Mouse (Mus musculus): Measurements from ENCODE around the gene Ccnl1.

The Ccnl1 gene

GRCm38 (mm10) chr3:65925058-65925740, 32.9 kb downstream of the Ccnl1 start:
- DNase-seq: no peak

- no peak for DNase-seq
Measured at GRCm38 (mm10) chr3:65922420-65922819, 35.6 kb downstream of the Ccnl1 start.

GRCm38 (mm10) chr3:65921671-65922070, 36.4 kb downstream of the Ccnl1 start:
- DNase-seq: no peak

GRCm38 (mm10) chr3:65919016-65919415, 39.0 kb downstream of the Ccnl1 start:
- DNase-seq: no peak

- no peak for DNase-seq
Measured at GRCm38 (mm10) chr3:65912928-65913327, 45.1 kb downstream of the Ccnl1 start.

- no peak for DNase-seq
Measured at GRCm38 (mm10) chr3:65912217-65912616, 45.8 kb downstream of the Ccnl1 start.

- DNase-seq: no peak
Measured at GRCm38 (mm10) chr3:65911265-65911664, 46.8 kb downstream of the Ccnl1 start.

- DNase-seq: no peak
Measured at GRCm38 (mm10) chr3:65909454-65909853, 48.6 kb downstream of the Ccnl1 start.

- DNase-seq: no peak
Measured at GRCm38 (mm10) chr3:65907536-65907935, 50.5 kb downstream of the Ccnl1 start.

GRCm38 (mm10) chr3:65905281-65906169, 52.5 kb downstream of the Ccnl1 start:
- DNase-seq: no peak

GRCm38 (mm10) chr3:65904711-65905110, 53.3 kb downstream of the Ccnl1 start:
- no peak for DNase-seq

GRCm38 (mm10) chr3:65904106-65904505, 53.9 kb downstream of the Ccnl1 start:
- DNase-seq: no peak

- no peak for DNase-seq
Measured at GRCm38 (mm10) chr3:65898598-65899278, 59.3 kb downstream of the Ccnl1 start.

- DNase-seq: no peak
Measured at GRCm38 (mm10) chr3:65897233-65897993, 60.6 kb downstream of the Ccnl1 start.

Data from lung, postnatal 14 days (tissue).